Mouse (Mus musculus): ENCODE results near the gene Paqr5.

The Paqr5 gene

DNA sequence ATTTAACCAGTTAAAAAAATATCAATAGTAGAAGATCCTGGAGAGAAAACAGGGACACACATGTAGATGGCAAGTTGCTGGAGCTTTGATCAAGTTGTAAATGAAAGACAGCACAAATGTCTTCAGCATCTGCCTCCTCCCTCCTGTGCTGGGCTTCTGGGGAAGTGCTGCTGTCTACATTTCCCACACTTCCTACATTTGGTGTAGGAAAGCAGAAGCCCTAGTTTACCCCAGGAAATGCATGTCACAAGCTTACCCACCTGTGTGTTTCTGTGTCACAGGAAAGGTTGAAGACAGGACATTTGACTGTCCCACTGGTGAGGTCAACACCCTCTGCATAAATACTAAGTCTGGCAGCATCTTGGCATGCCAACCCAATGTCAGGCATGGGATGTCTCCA is 71.9 kb downstream of the Paqr5 start:
- DNase-seq: no peak

GRCm38 (mm10) chr9:61952241-61952640 is 74.4 kb downstream of the Paqr5 start:
- no peak for DNase-seq

DNA sequence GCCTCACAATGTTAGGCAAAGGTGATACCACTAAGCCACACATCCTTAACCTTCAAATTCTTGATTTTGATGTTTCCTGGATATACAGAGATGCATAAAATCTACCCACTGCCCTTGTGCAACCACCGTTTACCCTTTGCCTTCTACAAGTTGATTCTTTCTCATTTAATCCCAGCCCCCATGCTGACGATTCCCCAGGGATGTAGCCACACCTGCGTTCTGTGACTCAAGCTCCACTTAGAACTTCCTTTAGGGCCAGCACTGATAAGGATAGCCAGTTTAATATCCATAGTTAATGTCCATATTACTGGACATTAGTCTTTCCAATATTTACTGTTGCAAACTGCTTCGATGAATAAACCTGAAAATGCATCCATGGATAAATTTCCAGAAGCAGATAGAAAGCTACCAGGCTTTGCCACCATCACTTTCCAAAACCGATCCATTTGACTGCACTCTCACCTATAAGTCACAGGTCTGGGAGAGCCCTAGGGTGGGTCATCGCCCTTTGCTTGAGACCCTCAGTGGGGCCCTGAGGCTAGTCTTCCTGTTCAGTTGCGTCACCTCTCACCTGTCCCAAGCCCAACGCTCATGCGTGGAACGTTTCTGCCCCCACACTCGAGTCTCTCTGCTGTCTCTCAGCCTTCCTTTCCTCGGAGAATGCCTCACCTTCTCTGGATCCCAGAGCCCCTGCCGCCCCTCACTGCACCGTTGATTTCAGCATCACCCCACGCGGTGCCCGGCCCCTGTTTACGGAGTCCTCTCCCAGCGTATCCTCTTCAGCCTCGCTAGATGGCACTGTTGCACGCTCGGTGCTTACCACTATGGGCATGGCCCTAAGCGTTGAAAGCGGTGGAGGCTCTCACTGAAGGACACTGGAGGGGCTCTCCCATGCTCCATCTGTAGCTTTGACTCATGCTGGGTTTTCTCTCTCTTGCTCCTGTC is 79.0 kb downstream of the Paqr5 start:
- peak; percentile 76 to 77 for DNase-seq

DNA sequence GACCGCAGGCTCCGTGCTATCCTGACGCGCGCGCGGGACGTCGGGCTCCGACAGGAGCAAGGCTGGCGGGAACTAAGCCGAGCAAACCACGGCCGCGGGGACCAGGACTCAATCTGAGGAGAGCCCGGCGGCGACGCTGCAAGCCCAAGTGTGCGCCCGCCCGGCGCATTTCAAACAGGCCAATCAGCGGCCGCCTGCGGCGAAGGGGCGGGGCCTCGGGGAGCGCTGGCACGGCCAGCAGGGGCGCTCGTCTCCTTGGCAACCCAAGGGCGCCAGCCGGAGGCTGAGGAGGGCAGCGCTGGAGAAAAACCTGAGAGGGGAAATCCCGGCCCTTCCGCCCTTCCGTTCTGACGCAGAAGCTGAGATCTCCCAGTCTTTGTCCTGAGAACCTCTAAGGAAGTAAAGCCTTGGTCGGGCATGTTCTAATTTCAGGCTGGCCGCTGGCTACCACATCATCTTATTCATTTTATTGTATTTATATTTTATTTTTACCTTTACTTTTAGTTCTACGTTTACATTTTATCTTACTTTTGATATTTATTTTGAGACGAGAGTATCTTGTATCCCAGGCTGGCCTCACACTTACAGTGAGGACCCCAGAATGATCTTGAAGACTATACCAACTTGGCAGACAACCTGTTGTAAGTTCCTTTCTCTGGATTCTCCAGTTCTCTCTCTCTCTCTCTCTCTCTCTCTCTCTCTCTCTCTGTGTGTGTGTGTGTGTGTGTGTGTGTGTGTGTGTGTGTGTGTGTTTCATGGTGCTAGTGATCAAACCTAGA is 79.8 kb downstream of the Paqr5 start, which contains the start of gene Kif23:
Gene Kif23, minus strand, starts transcription at position 152 of the 779 bp plus-strand sequence.
- peak; percentile 96 to 97 for DNase-seq

DNA sequence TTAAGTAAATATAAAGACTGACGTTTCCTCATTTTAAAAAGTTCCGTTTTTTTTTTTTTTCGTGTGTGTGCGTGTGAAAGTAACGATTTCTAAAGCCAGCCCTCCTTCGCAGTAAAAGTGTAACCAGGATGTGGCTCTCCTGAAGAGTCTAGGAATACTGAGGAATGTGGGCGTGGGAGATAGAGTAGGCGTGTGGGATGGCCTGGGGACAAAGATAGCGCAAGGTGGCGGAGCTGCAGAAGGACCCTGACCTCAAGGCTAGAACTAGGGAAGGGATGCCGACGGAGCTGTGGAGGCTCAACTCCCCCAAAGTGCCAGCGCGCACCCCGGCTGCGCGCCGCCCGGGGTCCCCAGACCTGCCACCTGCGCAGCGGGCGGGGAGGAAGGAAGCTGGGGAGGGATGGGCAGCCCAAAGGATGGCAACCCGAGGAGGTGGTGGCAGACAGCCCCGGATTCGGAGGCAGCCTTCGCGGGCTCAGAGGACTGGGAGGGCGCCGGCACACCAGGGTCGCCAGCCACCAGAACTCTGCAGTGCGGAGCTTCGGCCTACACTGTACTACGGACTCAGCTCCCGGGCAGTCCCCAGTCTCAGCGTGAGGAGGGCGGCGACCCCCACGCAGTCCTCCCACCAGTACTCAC is 80.6 kb downstream of the Paqr5 start:
- peak; percentile 18 to 19 for DNase-seq

GRCm38 (mm10) chr9:61941054-61941453 is 85.6 kb downstream of the Paqr5 start:
- DNase-seq: no peak

GRCm38 (mm10) chr9:61933333-61933732 is 93.3 kb downstream of the Paqr5 start:
- no peak for DNase-seq

DNA sequence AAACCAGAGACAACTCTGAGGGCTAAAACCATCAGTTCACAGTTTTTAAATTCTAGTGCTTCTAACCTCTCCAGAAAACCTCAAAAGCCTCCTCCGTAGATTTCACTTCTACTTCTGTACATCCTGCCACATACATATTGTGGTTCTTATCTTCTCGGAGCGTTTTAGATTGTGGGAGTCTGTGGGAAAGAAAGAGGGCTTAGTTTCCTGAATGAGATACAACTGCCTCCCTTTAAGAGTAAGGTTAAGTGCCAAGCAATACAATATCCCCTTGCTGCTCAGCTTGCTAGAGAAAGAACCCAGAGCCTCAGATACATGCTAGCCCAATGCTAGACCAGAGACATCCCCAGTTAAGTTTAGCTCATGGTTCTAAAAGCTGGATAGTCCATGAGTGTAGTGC is 94.6 kb downstream of the Paqr5 start:
- DNase-seq: no peak

DNA sequence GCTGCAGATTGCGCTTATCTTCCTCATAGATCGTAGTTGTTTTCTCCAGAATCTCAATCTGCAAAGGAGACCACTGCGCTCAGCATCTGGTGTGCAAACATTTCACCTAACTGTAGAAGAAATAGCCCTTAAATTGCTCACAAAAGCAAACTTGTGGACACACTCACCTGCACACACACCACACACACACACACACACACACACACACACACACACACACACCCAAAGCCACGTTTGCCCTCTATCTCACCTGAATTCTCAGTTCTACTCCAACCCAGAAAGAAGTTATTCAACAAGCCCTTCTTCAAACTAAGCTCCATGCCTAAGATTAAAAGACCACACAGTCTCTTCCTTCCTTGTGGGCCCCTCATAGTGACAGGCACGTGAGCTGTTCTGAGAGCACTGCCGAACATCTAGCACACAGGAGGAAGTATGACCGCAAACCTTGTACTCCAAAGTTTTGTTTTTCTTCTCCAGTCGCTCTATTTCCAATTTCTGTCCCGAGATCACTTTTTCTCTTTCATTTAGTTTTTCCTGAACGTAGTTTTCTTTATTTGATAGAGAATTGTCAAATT is 101.5 kb downstream of the Paqr5 start:
- no peak for DNase-seq

DNA sequence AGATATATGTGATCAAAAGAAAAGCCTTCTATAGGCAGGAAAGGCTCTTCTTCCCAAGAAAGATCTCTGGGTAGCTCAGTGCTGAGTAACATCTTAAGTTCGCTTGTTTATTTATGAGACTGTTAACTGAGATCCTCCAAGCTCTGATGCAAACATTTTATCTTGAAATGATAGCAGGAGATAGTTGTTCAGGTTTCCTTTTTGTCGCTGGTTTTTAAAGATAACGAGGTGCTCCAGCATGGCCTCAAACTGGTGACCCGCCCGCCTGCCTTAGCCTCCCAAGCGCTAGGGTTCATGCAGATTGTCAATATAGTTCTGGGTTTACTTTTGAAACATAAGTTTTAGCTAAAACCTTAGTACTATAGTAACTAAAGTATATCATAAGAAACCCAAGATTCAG is 106.3 kb downstream of the Paqr5 start:
- no peak for DNase-seq

- no peak for DNase-seq
Measured at GRCm38 (mm10) chr9:61919464-61919863, 107.2 kb downstream of the Paqr5 start.

GRCm38 (mm10) chr9:61917436-61917835 is 109.2 kb downstream of the Paqr5 start:
- DNase-seq: no peak

DNA sequence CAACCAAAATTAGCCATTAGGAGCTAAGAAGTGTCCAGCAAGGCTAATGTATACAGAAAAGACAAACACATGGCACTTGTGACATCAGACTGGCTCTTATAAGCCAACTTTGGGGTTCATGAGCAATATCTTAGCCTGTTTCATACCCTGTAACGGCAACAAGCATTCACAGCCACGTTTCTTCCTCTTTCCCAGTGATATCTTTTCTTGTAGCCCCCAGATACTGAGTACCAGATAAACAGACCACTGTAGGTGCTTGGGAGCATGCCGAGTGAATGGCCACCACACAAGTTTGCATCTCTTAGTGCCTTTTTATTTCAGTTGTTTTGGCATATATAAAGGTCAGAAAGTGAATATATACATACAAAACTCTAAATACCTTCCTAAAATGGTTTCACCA is 109.7 kb downstream of the Paqr5 start:
- no peak for DNase-seq

DNA sequence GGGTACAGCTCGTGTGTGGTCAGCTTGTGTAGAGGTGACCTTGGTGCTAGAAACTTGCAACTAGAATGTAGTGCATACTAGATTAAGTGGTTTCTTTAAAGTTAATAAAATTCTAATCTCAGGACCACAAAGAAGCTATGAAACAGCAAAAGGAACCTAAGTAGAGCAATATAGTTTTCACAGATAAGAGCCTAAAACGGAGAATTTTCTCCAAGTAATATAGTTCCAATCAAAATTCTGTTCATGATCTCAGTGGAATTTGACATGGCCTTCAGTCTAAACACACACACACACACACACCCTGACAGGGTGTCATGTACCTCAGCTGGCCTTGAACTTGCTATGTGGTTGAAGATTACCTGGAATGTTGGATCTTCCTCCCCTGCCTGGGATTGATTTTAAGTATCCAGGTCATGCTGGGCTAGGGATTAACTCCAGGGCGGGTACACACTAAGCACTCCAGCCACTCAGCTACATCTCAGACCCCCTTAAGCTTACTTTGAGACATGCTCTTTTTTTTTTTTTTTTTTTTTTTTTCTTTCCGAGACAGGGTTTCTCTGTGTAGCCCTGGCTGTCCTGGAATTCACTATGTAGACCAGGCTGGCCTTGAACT is 111.2 kb downstream of the Paqr5 start:
- no peak for DNase-seq

DNA sequence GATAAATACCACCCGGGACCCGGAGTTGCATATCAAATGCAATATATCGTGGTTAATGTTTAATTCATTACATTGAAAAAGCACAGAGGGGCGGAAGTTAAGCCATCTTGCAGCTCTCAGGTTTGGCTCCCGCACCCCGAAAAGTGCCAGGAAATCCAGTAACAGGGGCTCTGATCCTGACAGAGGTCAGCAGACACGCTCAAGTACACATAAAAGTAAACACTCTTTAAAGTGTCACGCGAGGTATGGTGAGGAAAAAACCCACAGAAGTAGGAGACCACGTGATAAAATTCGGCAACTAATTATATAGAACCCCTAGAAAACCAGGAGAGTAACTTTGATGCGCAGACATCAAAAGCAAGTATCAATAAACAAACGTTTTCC is 111.7 kb downstream of the Paqr5 start:
- DNase-seq: peak in 1 of 2 experiments; percentile 23

- DNase-seq: peak; percentile 97
Measured at GRCm38 (mm10) chr9:61914203-61914916, 112.3 kb downstream of the Paqr5 start, which contains the start of gene Rplp1. Gene Rplp1, minus strand, starts transcription at chr9:61914542.

GRCm38 (mm10) chr9:61911300-61912128 is 115.1 kb downstream of the Paqr5 start:
- DNase-seq: no peak

DNA sequence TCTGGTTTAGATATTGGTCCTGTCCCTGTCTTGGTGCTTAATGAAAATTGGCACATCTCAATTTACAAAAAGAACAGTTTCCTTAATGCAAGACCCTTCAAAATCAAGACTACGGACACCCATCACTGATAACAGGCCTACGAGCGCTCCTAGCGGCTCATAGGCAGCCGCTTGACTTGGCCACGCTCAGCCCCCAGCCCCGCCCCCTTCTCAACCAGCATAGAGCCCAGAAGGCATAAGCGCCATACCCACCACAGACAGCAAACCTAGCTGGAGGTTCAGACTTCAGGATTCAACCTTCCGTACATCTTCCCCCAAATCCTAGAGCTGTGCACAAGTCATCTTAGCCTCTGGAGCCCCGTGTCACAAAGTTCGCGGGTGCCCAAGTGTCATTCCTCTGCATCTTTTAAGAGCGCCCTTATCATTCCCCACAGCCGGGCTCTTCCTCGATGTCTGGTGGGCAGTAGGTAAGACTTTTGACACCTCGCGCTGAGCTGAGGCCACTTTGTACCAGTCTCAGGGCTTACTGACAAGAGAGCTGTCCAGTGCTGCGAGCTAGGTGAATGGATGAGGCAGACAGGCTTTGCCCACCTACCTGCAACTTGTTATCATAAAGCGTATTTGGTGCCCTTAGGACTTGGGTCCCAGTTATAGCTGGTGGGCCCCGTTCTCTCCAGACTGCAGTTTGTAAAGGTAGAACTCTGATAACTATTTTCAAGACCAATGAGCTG is 116.0 kb downstream of the Paqr5 start:
- no peak for DNase-seq

DNA sequence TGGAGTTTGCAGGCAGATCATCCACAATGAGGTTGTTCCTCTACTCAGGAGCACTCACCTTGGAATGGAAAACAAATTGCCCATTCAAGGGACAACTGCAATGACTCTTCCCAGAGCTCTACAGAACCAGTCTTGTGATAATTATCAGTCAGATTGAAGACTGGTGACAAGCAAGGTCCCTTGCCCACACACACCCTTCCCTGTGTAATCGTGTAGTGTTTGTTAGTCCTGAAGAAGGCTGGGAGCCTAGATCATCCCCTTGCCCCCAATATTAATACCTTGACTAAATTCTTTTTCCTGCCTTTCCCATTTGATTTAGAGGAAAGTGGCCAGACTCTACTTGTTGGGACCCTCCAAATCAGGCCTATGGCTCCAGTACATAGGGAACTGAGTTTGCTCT is 117.0 kb downstream of the Paqr5 start:
- DNase-seq: no peak

- no peak for DNase-seq
Measured at GRCm38 (mm10) chr9:61908832-61909407, 117.7 kb downstream of the Paqr5 start.

Measured in lung, adult 18-20 months (tissue).